Mouse (Mus musculus) frontal cortex, postnatal 10 days (tissue): ENCODE data around the gene Pold2.

Experiments used
- DNase-seq, 2 experiments: peaks; one replicate each; pipeline ENCODE4 v3.0.0; 2022; ENCODE audit warnings: low spot score in 2 of 2, mixed read lengths in 1 of 2

Pold2 gene

GRCm38 (mm10) chr11:5877921-5878526 is at the start of gene Pold2:
Gene Pold2, minus strand, starts transcription at chr11:5878292.
- peak; percentile 94 to 97 for DNase-seq

- no peak for DNase-seq
Measured at GRCm38 (mm10) chr11:5926696-5927220, 48.7 kb upstream of the Pold2 start.

GRCm38 (mm10) chr11:5924699-5925098 is 46.6 kb upstream of the Pold2 start:
- no peak for DNase-seq

- DNase-seq: no peak
Measured at GRCm38 (mm10) chr11:5920323-5920960, 42.4 kb upstream of the Pold2 start.

- DNase-seq: no peak
Measured at GRCm38 (mm10) chr11:5919606-5920005, 41.5 kb upstream of the Pold2 start.

GRCm38 (mm10) chr11:5918111-5918510 is 40.0 kb upstream of the Pold2 start:
- no peak for DNase-seq

- no peak for DNase-seq
Measured at GRCm38 (mm10) chr11:5916178-5916548, 38.1 kb upstream of the Pold2 start.

GRCm38 (mm10) chr11:5915429-5916177 is 37.5 kb upstream of the Pold2 start:
- no peak for DNase-seq

- DNase-seq: no peak
Measured at GRCm38 (mm10) chr11:5914940-5915339, 36.8 kb upstream of the Pold2 start.

- DNase-seq: no peak
Measured at GRCm38 (mm10) chr11:5913936-5914335, 35.8 kb upstream of the Pold2 start.

GRCm38 (mm10) chr11:5913256-5913655 is 35.2 kb upstream of the Pold2 start:
- no peak for DNase-seq

- peak in 1 of 2 experiments; percentile 54 for DNase-seq
Measured at GRCm38 (mm10) chr11:5912635-5913034, 34.5 kb upstream of the Pold2 start.

- DNase-seq: no peak
Measured at GRCm38 (mm10) chr11:5908642-5909041, 30.6 kb upstream of the Pold2 start.

GRCm38 (mm10) chr11:5907096-5907495 is 29.0 kb upstream of the Pold2 start:
- no peak for DNase-seq

GRCm38 (mm10) chr11:5905778-5906518 is 27.9 kb upstream of the Pold2 start:
- DNase-seq: no peak

- DNase-seq: no peak
Measured at GRCm38 (mm10) chr11:5904871-5905270, 26.8 kb upstream of the Pold2 start.

- DNase-seq: no peak
Measured at GRCm38 (mm10) chr11:5904357-5904756, 26.3 kb upstream of the Pold2 start.

- no peak for DNase-seq
Measured at GRCm38 (mm10) chr11:5903844-5904243, 25.8 kb upstream of the Pold2 start.

- no peak for DNase-seq
Measured at GRCm38 (mm10) chr11:5902390-5902789, 24.3 kb upstream of the Pold2 start.

GRCm38 (mm10) chr11:5901950-5902349 is 23.9 kb upstream of the Pold2 start:
- DNase-seq: peak; percentile 48 to 58

- no peak for DNase-seq
Measured at GRCm38 (mm10) chr11:5901320-5901719, 23.2 kb upstream of the Pold2 start.

GRCm38 (mm10) chr11:5899286-5899685 is 21.2 kb upstream of the Pold2 start:
- DNase-seq: no peak
